Mouse (Mus musculus) retina, adult 2 months (tissue): ENCODE measurements around the gene Gng4.
"Not testable (repeated sequence)": the region's sequence is repeated elsewhere in the genome, so short reads cannot be mapped to it uniquely, and the experiment has no call there.

ENCODE experiments used
- DNase-seq: peaks from one replicate; pipeline ENCODE4 v3.0.0-alpha.2; 2012; ENCODE audit warnings: low read depth, low spot score

Gene Gng4

DNA sequence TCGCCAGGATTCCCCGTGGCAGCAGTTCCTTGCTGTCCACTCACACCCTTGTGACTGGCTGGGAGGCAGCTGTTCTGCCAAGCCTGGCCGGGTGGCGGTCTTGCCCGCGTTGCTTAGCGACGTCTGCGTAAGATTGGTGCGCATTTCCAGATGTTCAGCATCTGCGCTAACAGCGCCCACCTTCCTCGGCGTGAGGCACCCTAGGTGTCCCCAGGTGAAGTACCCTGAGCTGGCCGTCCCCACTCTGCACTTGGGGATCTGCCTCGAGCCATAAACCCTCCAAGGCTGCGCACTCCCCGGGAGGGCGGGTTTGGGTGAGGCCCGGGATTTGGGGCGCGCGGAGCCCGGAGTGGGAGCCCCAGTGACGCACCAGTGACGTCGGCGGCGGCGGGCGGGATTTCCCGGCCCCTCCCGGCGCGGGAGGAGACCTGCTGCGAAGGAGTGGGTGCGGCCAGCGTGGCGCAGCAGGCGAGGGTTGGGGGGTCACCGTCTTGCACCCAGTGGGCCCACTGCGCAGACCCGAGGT is at the start of gene Gng4:
Gene Gng4, plus strand, starts transcription at position 166 of the 526 bp plus-strand sequence.
- peak; percentile 11 for DNase-seq

DNA sequence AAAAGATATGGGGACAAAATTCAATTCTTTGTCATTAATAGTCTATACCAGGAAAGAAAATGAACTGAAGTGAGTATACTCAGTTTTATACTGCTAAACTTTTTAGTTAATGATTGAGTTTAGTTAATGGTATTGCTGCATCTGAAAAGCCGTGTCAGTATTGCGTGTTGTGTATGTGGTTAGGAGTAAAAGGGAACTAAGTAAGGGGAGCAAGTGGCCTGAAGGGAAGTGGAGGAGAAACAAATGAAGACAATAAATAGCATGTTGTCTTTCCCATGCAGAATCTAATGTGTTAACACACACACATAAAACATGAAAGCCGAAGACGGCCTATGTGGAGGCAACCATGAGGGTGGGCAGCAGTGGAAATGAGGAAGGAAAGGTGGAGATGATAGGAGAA is 44.6 kb upstream of the Gng4 start:
- no peak for DNase-seq

DNA sequence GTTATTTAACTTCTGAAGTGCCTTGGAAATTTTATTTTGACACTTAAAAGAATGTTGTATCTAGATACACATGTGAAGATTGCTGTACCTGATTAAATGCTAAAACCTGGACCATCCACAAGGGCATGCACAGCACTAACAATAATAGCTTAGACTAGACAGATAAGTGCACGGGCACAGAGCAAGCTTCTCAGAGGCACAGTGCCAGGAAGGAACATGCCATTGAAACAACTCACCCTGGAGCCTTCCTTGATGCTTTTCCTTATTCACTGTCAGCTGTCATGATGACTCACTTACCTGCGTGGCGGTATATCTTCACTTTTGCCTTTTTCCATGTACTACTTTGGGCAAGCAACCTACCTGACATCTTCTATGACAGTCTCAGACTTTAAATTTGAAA is 37.9 kb upstream of the Gng4 start:
- no peak for DNase-seq

DNA sequence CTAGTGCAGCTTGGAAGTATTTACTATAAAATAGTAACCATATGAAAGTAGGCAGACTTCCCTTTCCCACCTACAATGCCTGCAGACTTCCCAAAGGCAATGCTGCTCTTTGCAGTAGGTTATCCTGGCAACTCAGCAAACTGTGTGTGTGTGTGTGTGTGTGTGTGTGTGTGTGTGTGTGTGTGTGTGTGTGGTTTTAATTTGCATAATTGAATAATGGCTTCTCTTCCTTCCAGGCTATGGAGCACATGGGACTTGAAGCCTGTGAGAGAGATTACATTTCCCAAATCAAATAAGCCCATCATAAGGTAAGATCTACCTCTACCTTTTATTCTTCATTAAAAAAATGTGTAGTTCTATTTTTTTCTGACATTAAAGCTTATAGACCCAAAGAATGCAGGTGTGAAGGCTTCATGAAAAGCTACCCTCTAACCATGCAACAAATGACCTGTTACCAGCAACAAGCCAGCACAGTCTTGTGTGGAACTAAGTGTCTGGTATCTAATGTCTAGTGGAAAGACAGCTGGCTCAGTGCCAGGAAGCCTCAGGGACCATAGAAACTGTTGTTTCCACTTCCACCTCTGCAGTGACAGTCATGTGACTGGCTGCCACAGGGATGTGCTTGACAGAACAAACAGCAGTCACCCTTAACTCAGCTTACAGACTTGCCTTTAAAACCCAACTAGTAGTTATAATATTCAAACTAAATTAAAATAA is 7.9 kb upstream of the Gng4 start:
- no peak for DNase-seq

DNA sequence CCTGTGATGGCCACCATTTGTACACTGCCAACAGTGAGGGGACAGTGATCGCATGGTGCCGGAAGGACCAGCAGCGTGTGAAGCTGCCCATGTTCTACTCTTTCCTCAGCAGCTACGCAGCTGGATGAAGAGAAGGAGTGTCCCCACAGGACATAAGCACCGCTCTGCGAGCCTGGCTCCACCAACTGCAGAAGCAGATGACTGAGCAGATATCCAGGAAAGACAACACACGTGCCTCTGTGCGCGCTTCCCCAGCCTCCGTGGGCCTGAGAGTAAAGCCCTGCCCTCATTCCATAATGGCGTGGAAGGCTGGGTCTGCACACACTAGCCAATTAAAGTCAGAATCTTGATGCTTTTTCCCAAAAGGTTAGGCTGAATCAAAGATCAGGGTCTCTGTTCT is 6.8 kb upstream of the Gng4 start:
- no peak for DNase-seq

DNA sequence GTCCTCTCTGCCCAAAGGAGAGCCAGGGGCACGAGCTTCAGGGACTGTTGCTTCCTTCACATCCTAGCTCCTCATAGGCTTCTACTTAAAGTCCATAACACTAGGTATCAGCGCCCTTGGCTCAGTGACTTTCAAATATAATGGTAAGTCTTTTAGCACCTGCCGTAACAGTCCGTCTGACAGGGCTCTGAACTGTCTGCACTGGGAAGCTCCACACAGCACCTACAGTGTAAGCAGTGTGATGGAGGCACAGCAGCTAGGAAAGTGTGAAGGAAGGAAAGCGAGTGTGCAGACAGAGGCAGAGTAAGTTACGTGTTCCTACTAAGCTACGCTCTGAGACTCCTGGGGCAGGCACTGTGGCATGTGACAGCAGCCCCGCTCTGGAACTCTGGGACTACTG is 6.2 kb upstream of the Gng4 start:
- DNase-seq, result no peak

DNA sequence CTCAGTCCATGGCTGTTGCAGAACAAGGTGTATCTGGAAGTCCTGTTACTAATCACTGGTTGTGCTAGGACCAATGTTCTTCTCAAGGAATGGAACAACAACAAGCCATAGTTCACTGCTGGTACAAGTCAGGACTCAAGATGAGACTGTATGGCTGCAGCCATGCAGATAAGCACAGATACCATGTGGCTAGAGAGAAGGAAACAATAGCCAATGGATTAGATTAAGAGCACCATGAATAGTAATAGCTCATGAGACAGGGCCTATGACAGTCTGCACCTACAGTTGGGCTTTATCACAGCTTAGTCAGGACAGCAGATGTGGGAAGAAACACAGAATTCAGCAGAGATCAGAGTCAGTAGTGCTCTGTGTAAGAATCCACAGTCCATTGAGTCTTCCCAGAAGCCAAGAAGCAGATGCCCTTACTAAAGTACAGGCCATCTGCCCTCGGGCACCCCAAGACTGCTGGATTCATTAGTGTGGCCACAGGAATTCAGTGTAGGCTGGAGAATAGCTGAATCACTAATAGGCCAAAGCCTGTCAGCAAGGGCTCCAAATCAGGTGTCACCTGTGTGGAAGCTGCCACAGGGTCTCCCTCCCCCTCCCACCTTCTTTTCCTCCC is 4.9 kb upstream of the Gng4 start:
- no peak for DNase-seq

DNA sequence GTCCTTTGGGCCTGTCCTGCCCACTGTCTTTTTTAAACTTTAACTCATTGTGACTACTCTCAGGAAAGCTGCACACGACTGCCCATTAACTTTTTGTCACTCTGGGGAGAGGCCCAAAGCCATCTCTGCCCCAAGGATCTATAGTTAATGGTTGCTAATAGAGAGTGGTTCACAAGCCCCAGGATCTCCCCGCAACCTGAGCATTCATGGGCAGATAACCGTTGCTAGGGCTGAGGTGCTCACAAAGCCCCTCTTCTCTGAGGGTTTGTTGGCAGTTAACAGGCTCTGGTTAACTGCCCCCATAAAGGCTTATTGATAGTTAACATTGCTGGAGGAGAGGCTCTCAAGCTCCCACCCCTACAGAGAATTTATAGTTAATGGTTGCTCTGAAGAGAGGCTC is 3.6 kb upstream of the Gng4 start:
- no peak for DNase-seq

DNA sequence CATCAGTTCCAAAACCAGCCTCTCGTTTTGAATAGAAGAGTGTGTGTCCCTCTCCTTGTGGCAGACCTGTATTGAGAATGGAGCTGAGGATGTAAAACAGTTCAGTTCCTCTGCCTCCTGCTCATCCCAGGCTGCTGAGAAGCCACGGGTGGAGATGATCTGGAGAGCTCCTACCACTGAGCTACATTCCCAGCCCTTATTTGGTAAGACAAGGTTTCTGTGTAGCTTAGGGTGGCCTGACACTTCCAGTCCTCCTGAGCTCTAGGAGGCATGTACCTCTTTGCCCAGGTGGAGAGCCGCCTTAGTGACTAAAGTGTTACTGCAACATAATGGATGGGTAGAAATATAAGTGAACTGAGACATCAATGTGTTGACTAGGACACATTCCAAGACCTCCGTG is 2.8 kb upstream of the Gng4 start:
- DNase-seq, result no peak

DNA sequence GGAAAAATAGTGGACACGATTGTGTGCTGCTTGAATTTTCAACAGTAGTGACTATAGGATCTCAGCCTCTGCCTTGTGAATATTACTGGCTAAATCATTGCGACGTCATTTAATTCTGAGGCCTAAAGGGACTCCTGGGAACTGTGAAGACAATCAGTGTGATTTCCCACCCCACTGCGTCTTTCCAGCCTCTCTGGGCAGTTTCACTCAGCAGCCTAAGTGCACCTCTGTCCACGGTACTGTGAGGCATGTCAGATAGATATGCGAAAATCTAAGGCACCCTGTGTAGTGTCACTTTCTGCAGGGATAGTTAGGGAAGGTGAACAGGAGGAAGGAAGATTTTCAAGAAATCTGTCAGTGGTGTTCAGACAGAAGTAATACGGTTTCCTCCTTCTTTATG is 563 bp upstream of the Gng4 start:
- no peak for DNase-seq

DNA sequence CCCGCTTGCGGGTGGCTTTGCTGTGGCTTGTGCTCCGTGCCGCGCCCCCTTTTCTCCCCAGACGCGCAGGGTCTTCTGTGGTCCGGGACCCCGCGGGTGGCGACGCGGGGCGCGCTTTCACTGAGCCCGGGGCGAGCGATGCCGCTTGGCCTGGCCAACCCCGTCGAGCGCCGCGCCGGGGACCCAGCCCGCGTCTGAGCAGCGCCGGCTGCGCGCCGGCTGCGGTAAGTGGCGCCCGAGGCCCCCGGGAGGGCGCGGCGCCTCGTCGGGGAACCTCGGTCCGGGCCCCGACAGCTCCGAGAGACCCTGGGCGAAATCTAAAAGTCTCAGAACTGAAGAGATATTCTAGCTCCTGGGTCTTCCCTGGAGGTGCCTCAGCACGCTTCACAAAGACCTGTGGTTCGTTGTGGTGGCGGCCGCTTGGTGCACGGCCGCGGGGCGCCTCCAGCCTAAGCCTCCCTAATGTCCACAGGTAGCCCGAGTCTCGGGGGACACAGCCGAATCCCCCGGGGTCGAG is 619 bp downstream of the Gng4 start:
- DNase-seq, result no peak

DNA sequence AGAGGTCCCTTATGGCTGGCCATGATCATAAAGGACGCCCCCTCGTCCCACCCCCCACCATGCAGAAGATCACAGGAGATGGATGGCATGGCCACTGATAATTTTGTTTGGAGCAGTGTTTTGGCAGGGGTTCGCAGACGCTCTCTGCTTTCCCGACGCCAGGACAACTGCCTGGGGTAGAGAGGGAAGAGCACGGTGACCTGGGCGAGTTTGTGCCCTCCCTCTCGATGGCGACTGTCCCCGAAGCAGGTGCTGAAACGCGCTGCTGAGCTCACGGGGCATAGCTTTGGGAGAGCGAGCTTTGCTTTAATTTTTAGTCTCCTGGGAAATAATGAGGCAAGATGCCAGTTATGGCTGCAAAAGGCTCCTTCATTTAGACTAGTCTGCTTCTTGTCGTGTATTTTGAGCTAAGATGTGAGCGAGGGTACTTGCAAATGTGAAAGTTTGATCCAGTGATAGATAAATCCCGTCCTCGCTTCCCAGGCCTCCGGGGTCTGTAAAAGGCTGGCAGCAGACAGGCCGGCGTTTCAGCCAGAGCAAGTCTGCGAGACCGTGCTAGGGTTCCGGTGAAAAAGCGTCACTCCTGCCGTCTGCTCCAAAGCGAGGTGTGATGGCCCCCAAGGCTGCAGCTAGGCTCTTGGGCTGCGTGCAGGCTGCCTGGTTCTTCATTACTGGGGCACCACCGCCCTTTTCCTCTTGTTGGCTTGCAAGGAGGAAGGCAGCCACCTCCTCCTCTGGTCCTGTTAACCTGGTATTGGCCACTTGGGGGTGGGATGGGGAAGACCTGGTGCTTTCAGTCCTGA is 1.3 kb downstream of the Gng4 start:
- no peak for DNase-seq

DNA sequence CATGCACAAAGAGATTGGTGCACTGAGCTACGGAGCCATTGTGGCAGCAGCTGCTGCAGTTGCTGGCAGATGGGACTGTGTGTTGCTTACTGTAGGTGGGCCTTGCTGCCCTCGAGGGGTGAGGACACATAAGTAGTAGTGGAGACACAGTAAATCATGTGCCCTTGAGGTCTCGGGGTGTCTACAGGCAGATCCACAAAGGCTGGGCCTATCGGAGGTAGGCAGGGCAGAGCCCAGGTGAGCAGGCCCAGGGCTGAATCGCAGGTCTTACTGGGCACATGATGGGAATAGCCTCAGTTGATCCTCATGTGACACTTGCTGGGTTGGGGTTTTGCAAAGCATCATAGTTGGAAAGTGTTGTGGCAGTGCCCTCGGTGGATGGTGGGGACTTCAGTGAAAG is 3.1 kb downstream of the Gng4 start:
- no peak for DNase-seq

DNA sequence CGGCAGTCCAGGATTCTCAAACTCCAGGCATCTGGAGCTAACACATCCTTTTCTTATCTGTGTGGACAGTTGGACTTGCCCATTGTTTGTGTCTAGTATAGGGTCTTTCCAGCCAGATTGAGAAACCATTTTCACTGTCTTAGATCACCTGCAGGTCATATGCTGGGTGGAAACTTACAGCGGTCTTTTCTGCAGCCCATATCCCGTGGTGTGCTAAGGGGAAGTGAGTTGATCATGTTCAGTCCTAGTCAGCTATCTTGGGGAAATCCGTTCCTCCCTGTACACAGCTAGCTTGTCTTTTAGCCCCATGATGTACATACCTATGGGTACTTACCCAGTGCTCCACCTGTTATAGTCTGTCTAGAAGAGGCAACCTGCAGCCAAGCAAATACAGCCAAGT is 4.2 kb downstream of the Gng4 start:
- DNase-seq, result no peak

DNA sequence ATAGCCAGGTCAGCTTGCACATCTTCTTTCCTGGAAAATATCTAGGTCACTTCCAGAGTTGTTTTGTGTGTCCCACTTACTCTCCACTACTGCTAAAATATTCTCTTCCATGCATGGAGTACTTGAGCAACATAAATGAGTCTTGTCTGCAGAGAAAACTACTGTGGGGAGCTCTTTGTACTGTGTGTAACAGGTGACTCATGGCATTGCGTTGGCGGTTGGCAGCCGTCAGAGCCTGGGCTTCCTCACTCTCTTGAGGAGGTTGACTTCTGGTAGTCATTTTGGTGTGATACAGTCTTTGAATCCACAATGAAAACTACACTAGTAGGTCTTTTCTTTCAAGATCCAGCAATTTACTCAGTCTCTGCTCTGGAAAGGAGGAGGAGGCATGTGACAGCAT is 8.1 kb downstream of the Gng4 start:
- DNase-seq, result no peak

DNA sequence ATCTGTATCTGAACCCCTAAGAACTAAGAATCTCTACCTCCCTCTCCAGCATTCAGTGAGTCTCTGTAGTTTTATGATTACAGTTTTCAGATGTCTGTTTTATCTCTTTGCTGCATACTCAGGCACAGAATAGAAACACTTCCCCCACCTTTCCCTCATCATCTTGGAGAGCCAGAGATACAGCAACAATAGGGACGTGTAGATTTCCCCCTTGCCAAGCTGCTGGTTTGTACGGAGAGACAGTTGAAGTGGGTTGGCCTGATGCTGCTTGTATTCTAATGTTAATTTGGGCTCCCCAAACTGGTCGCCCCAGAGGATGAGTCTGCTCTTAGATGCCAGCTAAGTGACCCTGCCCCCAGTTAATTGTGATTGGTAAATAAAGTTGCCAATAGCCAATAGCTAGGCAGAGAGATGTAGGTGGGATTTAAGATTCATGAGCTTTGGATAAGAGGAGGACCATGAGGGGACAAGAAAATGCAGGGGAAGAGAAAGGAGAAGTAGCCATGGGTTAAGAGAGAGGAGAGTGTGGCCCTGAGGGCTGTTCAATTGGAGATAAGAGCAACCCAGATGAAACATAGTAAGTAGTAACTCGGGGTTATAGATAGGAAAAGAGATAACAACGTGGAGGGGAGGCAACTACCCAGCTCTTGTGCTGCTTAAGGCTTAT is 11.4 kb downstream of the Gng4 start:
- DNase-seq, result no peak

DNA sequence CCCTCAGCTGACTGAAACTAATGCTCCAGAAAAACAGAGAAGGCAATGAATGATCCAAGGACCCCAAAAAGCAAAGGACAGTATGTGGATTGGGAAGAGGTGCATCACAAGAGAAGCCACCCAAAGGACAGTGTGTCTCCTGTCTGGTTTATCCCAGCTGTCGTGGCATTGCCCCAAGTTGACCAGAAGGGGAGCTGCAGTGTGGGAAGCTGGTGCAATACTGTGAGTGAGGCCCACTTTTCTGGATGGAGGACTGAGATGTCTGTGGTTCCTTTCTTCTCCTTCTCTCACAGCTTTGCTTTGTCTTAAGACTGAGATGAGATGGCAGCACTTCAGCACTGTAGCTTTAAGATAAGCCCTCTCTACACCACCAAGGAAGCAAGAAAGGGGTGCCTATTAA is 12.2 kb downstream of the Gng4 start:
- DNase-seq, result no peak

DNA sequence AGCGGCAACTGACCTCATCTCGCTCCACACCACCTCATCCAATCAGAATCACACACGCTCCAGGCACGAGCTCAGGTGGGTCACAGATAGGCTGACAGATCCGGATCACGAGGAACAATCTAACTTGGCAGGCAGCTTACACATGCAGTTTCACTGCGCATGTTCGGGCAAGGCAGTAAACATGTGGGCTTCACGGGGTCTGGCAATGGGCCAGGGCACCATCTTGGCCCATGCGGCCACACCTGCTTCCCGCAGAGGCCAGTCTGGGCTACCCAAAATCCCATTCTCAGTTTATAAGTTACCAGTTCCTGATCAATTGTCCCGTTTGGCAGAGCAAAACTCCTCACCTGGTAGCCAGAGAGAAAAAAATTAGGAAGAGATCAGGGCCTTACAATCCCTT is 14.0 kb downstream of the Gng4 start:
- DNase-seq, result not testable (repeated sequence)

DNA sequence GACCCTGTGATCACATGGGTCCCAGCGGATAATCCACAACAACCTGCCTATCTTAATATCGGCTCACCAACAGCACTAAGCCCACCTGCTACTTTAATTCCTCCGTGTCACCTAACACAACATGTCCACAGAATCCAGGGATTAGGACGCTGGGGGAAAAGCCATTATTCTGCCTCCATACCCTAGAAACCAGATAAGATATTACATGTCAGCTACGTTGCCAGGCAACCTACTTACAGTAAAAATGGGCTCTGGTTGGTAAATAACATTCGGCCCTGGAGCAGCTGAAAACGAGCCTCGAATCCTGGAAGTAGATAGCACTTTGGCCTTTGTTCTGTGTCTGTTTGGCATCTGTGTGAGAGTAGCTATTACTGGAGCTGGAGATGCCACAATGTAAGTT is 14.9 kb downstream of the Gng4 start:
- DNase-seq, result no peak

DNA sequence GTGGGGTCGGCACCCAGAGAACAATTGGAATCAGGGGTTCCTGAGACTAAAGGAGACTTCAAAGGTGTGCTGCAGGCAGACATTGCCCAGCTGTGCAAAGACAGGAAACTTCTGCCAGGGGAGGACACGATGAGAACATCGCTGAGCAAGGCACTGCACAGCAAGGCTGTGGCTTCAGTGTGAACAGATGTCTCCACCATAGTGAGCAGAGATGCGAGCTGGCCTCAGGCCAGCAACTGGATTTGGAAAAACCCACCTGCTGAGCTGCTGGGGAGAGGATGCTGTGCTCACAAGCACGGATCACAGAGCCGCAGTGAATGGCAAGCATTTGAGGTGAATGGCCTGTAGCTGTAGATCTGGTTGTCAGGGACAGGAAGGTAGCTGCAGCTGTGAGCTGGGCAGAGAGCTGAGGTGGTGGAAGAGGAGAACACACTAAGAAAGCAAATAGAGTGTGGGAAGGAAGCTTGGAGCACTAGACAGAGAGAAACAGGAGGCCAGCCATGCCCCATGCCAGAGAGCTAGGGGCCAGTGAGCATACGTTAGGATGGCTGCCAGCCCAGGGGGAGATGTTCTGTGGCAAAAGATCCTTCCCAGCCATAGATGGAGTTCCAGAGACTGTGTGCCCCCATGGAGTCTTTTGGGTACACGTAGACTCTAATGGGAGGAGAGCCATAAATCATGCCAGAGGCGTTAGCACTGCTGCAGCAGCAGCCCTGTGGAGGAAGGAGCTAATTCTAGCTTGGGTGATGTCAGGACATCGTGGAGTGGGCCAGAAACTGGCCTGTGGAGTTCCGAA is 24.7 kb downstream of the Gng4 start:
- DNase-seq, result no peak

DNA sequence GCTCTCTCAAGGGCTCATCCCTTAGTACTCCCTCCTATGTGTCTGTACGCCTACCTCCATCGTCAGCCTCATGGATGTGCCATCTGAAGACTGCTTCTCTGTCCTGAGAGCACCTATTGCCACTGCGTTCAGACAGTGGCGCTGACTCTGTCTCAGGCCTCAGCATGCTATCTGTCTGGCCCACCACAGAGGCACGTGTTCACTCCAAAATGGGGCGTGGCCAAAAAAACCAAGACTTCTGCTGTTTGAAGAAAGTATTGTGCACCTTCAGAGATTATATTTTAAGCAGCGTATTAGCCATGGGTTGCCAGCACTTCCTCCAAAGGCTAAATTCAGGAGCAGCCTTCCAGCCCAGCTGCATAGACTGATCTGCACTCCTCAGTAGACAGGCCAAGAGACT is 27.0 kb downstream of the Gng4 start:
- no peak for DNase-seq
